Mouse (Mus musculus) heart, adult 2 months (tissue): Measurements from ENCODE around the gene Plscr3.

Experiments
- CTCF ChIP-seq: fragments of 200-600 bp; IDR thresholded peaks from 2 replicates; pipeline ENCODE4 v1.8.1; 2022; ENCODE audit warnings: antibody characterized with exemption, mild to moderate bottlenecking, moderate library complexity
- EP300 ChIP-seq: fragments of 200-500 bp; IDR thresholded peaks from 2 replicates; pipeline ENCODE4 v1.6.1; 2011; ENCODE audit warnings: low read depth, low read length, control low read depth; ENCODE audit not compliant: insufficient read depth
- POLR2A ChIP-seq: fragments of 200-500 bp; IDR thresholded peaks from 2 replicates; pipeline ENCODE4 v1.6.1; 2011; ENCODE audit warnings: mild to moderate bottlenecking, low read depth, low read length, control low read depth; ENCODE audit not compliant: insufficient read depth

GRCm38 (mm10) chr11:69854680-69855079, 8.5 kb downstream of the Plscr3 start:
- TF ChIP-seq CTCF (no peak), POLR2A (no peak), EP300 (no peak)
